Mouse (Mus musculus) hindbrain, embryonic 14.5 days (tissue): ENCODE data around the gene Srgap3. TPM values are rescaled to one million over a fixed set of nuclear protein-coding genes. Genes with fewer than 3 reads are reported as not detected.

ENCODE experiments used
- ATAC-seq: fragments of 200-750 bp; cut with Nextera tagmentation; 2 replicates; pipeline ENCODE4 v1.8.0; 2017; ENCODE audit warnings: moderate number of reproducible peaks, mild to moderate bottlenecking, moderate TSS enrichment, moderate library complexity; ENCODE audit not compliant: low FRiP score
- DNase-seq: peaks from one replicate; pipeline ENCODE4 v3.0.0-alpha.2; 2015; ENCODE audit warnings: low spot score
- H3K27ac ChIP-seq: fragments of 300-500 bp; sonication (generic); 2 replicates; pipeline ENCODE4 v1.5.1; 2014; ENCODE audit warnings: mild to moderate bottlenecking, moderate library complexity
- H3K27me3 ChIP-seq: fragments of 300-500 bp; sonication (generic); 2 replicates; pipeline ENCODE4 v1.6.1; 2014; ENCODE audit warnings: mild to moderate bottlenecking, low read length, mixed read lengths; ENCODE audit not compliant: control insufficient read depth, insufficient read depth
- H3K36me3 ChIP-seq: fragments of 300-500 bp; sonication (generic); replicated peaks from 2 replicates; pipeline ENCODE4 v1.6.1; 2014; ENCODE audit not compliant: control insufficient read depth, insufficient read depth
- H3K4me1 ChIP-seq: fragments of 300-500 bp; sonication (generic); replicated peaks from 2 replicates; pipeline ENCODE4 v1.6.1; 2014; ENCODE audit warnings: antibody characterized with exemption, low read length, mixed read lengths; ENCODE audit not compliant: control insufficient read depth, insufficient read depth
- H3K4me2 ChIP-seq: fragments of 300-500 bp; sonication (generic); replicated peaks from 2 replicates; pipeline ENCODE4 v1.6.1; 2014; ENCODE audit warnings: mild to moderate bottlenecking, moderate library complexity
- H3K4me3 ChIP-seq: fragments of 300-500 bp; sonication (generic); replicated peaks from 2 replicates; pipeline ENCODE4 v1.5.1; 2014; ENCODE audit warnings: mild to moderate bottlenecking, low read length
- H3K9ac ChIP-seq: fragments of 300-500 bp; sonication (generic); 2 replicates; pipeline ENCODE4 v1.6.1; 2014
- H3K9me3 ChIP-seq: fragments of 300-500 bp; sonication (generic); 2 replicates; pipeline ENCODE4 v1.6.1; 2016; ENCODE audit warnings: low read length; ENCODE audit not compliant: control insufficient read depth
- WGBS: fragments of 180-500 bp; shearing (Covaris S2); extraction: QIAGEN DNeasy Blood & Tissue Kit; methylation state at CpG from one replicate; pipeline ENCODE4 v1.1.7; 2014; 5-methylcytosine and 5-hydroxymethylcytosine counted together
- polyA plus RNA-seq: library from polyadenylated mRNA; unstranded; fragments of >200 nt; fragmentation: Nextera tagmentation; extraction: Ambion mirVana; gene quantifications from 2 replicates; pipeline ENCODE4 v1.2.1, GENCODE M21; 2014

Srgap3 gene
- polyA plus RNA-seq, 1 experiment from 2014 or later: 50.7 TPM

DNA sequence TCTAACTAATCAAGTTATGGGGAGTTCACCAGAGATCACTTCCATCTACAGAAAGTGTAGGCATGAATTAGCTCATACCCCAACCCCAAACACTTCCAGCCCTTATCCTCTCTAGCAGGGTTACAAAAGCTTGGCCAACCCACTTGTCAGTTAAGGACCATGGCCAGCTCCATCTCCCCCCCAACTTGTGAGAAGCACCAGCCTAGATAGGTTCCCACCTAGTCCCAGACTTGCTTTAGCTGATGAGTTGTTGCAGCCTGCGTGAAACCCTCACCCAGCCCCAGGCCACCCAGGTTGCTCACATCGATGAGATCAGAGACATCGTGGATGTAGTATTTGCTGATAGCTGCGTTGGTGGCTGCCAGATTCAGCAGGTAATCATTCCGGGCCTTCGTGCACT, 170.3 kb downstream of the Srgap3 start:
- Histone ChIP-seq H3K4me3 (no peak overlapping the region), H3K27ac (no peak overlapping the region), H3K4me2 (no peak overlapping the region), H3K9ac (no peak overlapping the region), H3K27me3 (no peaks in the 10 kb centered on the region), H3K36me3 (peaks cover 69% of the 10 kb centered on the region), H3K9me3 (no peaks in the 10 kb centered on the region), H3K4me1 (no peaks in the 10 kb centered on the region)
- WGBS: 90% methylated on average over 6 of the region's 6 CpGs
- DNase-seq (no peak), ATAC-seq (no peak)

DNA sequence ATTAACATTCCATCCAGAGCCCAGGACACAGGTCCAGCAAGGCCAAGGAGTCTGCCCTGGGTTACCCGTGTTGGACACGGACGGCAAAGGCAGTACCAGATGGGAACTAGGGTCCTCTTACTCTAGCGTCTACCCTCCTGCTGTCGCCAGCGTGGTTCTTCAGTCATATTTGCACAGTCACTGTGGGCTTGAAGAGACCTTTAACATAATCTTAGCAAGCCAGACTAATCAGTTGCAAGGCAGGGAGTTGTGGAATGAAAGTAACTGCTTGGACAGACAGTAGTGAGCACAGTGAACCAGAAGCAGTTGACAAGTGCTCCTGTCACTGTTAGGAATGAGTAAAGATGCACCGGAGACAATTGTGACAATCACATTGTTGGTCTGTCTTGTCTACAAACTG, 173.3 kb downstream of the Srgap3 start:
- DNase-seq (no peak), ATAC-seq (no peak)
- Histone ChIP-seq H3K36me3 (peaks cover 80% of the 10 kb centered on the region), H3K9ac (no peak overlapping the region), H3K27ac (no peak overlapping the region), H3K4me1 (no peaks in the 10 kb centered on the region), H3K4me2 (no peak overlapping the region), H3K27me3 (no peaks in the 10 kb centered on the region), H3K4me3 (no peak overlapping the region), H3K9me3 (no peaks in the 10 kb centered on the region)
- 92% methylated on average over 7 of the region's 7 CpGs for WGBS

DNA sequence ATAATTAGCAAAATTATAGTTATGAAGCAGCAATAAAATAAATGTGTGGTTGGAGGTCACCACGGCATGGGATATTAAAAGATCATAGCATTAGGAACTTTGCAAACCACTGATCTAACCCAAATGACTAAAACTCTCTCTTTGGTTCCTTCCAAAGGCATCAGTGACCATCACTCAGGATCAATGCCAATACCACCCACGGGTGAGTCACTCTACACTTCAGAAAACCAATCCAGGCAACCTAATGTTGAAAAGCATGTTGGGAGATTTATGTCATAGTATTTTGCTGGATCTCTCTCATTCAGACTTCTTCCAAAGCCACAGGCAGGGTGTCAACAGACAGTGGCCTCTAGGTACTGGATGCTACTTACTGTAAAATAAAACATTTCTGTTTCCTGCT, 176.1 kb downstream of the Srgap3 start:
- H3K9ac ChIP-seq: no peak overlapping the region
- no peaks in the 10 kb centered on the region for H3K9me3 ChIP-seq
- H3K36me3 ChIP-seq: peaks cover 93% of the 10 kb centered on the region
- H3K4me3 ChIP-seq: no peak overlapping the region
- no peaks in the 10 kb centered on the region for H3K27me3 ChIP-seq
- DNase-seq (no peak), ATAC-seq (no peak)
- no peak overlapping the region for H3K27ac ChIP-seq
- H3K4me1 ChIP-seq: no peaks in the 10 kb centered on the region
- no peak overlapping the region for H3K4me2 ChIP-seq
- 99% methylated on average over 2 of the region's 2 CpGs for WGBS

DNA sequence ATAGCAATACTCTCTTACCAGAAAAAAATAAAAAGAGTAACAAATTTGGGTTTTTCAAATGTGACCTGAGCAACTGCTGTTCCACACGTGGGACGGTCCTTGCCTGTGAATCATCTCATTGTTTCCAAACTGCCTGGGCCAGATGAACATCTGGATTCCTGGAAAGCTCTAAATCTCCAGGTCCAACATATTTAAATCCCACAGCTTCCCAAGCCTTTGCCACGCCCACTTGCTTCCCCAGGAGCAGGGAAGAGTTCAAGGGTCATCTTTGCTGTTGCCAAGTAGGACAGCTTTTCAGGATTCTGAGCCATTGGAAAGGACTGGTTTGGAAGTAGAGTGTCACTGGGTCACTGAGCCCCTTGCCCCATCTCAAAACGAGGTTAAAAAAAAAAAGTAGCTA, 188.5 kb downstream of the Srgap3 start:
- Histone ChIP-seq H3K9me3 (no peaks in the 10 kb centered on the region), H3K36me3 (peaks cover 55% of the 10 kb centered on the region), H3K4me1 (no peaks in the 10 kb centered on the region), H3K4me3 (no peak overlapping the region), H3K27ac (no peak overlapping the region), H3K27me3 (no peaks in the 10 kb centered on the region), H3K9ac (no peak overlapping the region), H3K4me2 (no peak overlapping the region)
- ATAC-seq (no peak), DNase-seq (no peak)
- 61% methylated on average over 4 of the region's 4 CpGs for WGBS

DNA sequence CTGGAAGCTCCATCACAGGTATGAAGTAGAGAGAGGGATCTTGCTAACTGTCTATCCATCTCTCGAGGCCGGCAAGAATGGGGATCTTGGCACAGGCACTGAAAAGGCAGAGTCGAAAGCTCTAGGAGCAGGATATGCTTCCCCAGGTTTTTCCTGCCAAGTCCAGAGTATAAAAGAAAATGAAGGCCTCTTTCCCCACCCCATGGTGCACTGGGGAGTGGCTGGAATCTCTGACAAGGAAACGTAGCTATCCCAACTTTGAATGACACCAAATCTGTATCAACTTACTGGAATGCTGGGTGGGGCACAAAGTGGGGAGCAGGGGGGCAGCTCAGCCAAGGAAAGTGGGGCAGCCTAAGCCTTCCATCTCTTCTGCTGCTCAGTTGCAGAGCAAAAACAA, 190.2 kb downstream of the Srgap3 start:
- Histone ChIP-seq H3K27me3 (no peaks in the 10 kb centered on the region), H3K36me3 (peaks cover 45% of the 10 kb centered on the region), H3K4me1 (no peaks in the 10 kb centered on the region), H3K27ac (no peak overlapping the region), H3K9me3 (no peaks in the 10 kb centered on the region), H3K4me3 (no peak overlapping the region), H3K9ac (no peak overlapping the region), H3K4me2 (no peak overlapping the region)
- ATAC-seq (no peak), DNase-seq (no peak)
- 75% methylated on average over 4 of the region's 4 CpGs for WGBS

DNA sequence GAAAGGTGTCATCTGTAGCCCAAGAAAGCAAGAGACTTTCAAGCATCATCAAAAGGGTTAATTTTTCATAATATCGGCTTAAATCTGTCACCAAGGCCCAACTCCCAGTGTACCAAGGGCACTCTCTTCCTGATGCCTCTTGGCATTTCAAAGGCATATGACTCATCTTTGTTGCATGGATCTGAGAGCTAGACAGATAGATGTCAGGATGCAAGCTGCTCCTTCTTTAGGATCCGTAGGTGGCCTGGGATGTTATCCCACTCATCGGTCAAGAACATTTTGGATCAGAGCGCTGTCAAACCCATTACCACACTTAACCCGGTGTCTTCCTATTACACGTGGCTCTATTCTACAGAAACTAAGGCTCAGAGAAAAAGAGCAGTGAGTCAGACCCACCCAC, 192.1 kb downstream of the Srgap3 start:
- H3K27ac ChIP-seq: no peak overlapping the region
- no peak overlapping the region for H3K4me3 ChIP-seq
- ATAC-seq (no peak), DNase-seq (no peak)
- no peaks in the 10 kb centered on the region for H3K9me3 ChIP-seq
- H3K27me3 ChIP-seq: no peaks in the 10 kb centered on the region
- H3K36me3 ChIP-seq: peaks cover 51% of the 10 kb centered on the region; the same call in 1 of the 2 replicates
- H3K4me1 ChIP-seq: no peaks in the 10 kb centered on the region
- no peak overlapping the region for H3K4me2 ChIP-seq
- H3K9ac ChIP-seq: no peak overlapping the region
- WGBS: 96% methylated on average over 6 of the region's 6 CpGs

DNA sequence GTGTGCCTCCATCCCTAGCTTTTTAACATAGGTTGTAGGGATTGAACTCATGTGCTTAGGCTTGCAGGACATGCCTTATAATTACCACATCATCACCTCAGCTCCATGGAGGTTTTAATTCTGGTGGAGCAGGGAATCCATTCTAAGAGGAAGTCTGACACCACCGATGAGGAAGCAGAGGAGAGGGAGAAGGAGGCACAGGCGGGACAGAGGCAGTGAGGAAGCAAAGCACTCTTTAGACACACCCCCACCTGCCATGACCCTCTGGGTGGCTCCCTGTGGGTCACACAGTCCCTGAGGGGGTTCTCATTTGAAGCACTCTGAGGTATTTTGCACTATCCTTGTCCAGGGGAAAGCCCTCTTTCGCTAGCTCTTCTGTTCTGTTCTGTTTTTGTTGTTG, 194.5 kb downstream of the Srgap3 start:
- ATAC-seq: no peak
- Histone ChIP-seq H3K36me3 (peaks cover 62% of the 10 kb centered on the region), H3K4me3 (no peak overlapping the region), H3K4me2 (no peak overlapping the region), H3K27me3 (no peaks in the 10 kb centered on the region), H3K9me3 (no peaks in the 10 kb centered on the region), H3K9ac (no peak overlapping the region), H3K4me1 (no peaks in the 10 kb centered on the region), H3K27ac (no peak overlapping the region)
- no peak for DNase-seq
- 93% methylated on average over 3 of the region's 3 CpGs for WGBS

DNA sequence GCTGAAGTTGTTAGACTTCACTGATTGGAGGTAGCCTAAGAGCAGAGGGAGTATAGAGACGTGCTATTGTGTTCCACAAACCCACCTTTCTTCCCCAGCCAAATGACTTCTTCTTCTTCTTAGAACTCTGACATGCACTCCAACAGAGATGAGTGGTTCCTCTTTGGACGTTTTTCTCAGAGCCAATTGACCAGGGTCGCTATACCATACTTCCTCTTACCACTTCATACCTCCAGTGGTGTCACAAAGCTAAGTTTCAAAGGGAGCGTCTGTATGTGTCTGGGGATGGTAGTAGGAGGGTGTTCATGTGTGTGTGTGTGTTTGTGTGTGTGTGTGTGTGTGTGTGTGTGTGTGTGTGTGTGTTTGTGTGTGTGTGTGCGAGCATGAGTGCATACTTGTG, 195.1 kb downstream of the Srgap3 start:
- no peak for ATAC-seq
- WGBS: 87% methylated on average over 5 of the region's 5 CpGs
- peaks cover 63% of the 10 kb centered on the region for H3K36me3 ChIP-seq

DNA sequence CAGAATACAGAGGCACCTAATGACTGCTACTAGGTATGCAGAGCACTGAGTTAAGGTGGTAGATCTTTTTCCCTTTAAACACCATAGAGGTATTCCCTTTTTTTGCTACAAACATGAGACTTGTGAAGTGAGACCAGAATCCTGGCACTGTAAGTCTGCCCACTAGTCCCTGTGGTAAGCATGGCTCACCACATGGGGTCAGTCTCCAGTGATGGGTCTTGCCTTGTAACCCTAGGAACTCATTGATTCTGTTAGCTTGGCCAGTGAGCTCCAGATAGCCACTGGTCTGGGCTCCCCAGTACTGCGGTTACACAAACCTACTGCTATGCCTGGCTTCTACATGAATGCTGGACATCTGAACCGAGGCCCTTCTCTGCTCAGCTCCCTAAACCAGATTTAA, 204.8 kb downstream of the Srgap3 start:
- Histone ChIP-seq H3K4me1 (no peaks in the 10 kb centered on the region), H3K27ac (no peak overlapping the region), H3K4me3 (no peak overlapping the region), H3K4me2 (no peak overlapping the region), H3K36me3 (peaks cover 89% of the 10 kb centered on the region), H3K27me3 (no peaks in the 10 kb centered on the region), H3K9ac (no peak overlapping the region), H3K9me3 (no peaks in the 10 kb centered on the region)
- DNase-seq (no peak), ATAC-seq (no peak)
- 81% methylated on average over 2 of the region's 2 CpGs for WGBS

More for the DNA sequence above, 195.1 kb downstream of the Srgap3 start:
- Histone ChIP-seq H3K27ac (no peak overlapping the region), H3K4me2 (no peak overlapping the region), H3K27me3 (no peaks in the 10 kb centered on the region), H3K9ac (no peak overlapping the region), H3K4me3 (no peak overlapping the region), H3K4me1 (no peaks in the 10 kb centered on the region), H3K9me3 (no peaks in the 10 kb centered on the region)
- no peak for DNase-seq

DNA sequence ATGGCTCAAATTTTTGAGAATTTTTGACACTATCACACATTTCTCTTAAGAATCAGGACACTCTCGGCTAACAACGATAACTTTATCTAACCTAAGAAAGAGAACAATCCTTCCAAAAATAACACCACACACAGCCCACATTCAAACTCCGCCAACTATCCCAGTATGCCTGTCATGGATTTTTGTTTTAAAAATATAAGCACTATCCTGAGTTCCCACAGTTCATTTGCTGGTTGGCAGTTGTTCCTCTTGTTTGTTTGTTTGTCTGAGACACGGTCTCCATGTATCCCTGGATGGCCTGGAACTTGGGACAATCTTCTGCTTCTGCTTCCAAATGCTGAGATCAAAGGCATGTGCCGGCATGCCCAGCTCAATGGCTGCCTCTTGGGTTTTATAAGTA, 205.3 kb downstream of the Srgap3 start:
- H3K9me3 ChIP-seq: no peaks in the 10 kb centered on the region
- no peak overlapping the region for H3K27ac ChIP-seq
- DNase-seq (no peak), ATAC-seq (no peak)
- no peak overlapping the region for H3K4me3 ChIP-seq
- no peak overlapping the region for H3K4me2 ChIP-seq
- 95% methylated on average over 5 of the region's 5 CpGs for WGBS
- no peaks in the 10 kb centered on the region for H3K4me1 ChIP-seq
- peaks cover 91% of the 10 kb centered on the region for H3K36me3 ChIP-seq
- no peak overlapping the region for H3K9ac ChIP-seq
- H3K27me3 ChIP-seq: no peaks in the 10 kb centered on the region
